Mouse (Mus musculus) left cerebral cortex, adult 8-10 months (tissue): ENCODE results near the gene Gtpbp8. TPM values are rescaled to one million over a fixed set of nuclear protein-coding genes. Genes with fewer than 3 reads are reported as not detected.
A peak's percentile ranks its signal among the peaks of the same experiment; 100 is the strongest.

Experiments used
- DNase-seq, 2 experiments: peaks; one replicate each; pipeline ENCODE4 v3.0.0; 2022; ENCODE audit warnings: low spot score in 2 of 2
- total RNA-seq, 4 experiments: library from RNA; stranded (reverse); gene quantifications; 2 replicates each; pipeline ENCODE4 v1.2.4; 2022

Gtpbp8 gene
- total RNA-seq, 4 experiments from 2014 or later: 21.0 to 26.3 (median 23.4) TPM

DNA sequence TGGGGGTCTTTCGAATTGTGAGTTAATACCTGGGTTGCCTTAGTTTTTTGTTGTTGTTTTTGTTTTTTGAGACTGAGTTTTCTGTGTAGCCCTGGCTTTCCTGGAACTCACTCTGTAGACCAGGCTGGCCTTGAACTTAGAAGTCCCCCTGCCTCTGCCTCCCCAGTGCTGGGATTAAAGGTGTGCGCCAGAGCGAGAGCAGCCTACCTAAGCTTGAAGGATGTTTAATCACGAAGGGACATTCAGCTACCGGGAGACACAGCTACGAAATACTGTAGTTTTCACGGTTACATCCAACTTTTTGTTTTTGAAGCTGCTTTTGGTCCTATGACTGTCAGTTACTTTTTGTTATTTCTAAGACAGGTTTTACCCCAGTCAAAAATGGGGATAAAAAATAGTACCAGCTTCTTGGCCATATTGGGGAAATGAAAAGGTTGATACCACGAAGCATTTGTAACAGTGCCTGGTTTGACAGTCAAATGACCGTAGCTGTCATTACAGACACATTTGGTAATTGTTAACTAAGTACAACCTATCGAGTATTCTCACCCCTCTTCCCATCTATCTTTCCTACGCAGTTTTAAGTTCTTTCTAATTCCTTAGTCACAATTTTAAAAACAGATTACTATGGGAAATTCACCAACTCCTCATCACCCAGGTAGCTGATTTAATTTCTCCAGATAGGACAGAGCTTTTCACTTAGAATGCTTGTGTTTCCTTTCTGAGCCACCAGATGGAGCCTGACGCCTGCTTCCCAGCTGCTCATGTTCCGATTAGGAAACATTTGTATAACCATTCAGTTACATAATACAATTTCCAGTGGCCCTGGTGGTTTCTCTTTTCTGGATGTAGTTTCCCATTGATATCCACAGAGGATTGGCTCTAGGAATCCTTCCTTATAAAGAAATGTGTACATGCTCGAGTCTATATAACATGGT lies 20.6 kb downstream of the Gtpbp8 start:
- peak in 1 of 2 experiments; percentile 79 for DNase-seq

DNA sequence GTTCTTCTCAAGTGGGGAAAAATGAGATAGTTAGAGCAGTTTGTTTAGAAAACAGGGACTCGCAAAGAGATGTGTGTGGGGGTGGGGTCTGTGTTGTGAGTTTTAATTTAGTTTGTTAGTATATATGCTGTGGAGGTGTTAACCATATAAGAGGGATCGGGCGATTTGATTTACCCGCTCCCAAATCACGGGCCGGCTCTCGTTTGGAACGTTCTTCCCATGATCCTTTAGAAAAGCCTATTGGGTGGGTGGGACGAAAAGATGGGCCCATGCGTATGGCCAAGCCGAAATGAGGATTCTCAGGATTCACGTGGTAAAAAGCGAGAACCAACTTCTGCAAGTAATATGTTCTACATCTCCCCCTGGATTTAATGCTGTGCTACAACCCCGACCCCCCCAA lies 21.3 kb downstream of the Gtpbp8 start:
- no peak for DNase-seq

DNA sequence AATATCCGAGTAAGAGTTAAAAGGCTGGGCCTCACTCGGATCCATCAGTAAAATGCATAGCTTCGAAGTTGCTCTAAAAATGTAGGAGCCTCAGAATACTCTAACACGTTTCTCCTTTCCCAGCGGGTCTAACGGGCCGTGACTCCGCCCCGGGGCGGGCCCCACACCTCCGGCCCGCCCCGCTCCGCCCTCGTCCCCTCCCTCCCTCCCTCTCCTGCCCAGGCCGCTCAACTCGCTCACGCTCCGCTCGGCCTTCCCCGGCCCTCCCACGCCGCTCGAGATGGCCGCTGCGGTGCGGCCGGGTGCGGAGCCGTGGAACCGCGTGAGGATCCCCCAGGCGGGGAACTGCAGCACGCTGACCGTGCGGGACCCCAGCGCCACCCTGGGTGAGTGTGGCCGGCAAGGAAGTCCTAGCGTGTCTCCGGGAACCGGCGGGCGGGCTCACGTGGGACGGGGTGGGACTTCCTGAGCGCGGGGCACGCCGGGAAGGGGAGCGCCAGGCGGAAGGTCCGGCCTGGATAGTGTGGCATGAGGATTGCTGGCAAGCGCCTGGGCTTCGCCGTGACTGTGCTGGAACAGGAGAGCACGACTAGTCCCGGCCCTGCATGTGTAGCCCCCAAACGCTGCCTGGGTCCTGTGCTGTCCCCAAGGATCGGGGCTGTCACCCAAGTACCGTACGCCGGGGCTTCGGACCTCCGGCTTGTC lies 21.9 kb downstream of the Gtpbp8 start, which contains the start of gene Nepro:
Gene Nepro, plus strand, starts transcription at position 219 of the 705 bp plus-strand sequence.
- peak; percentile 92 to 96 for DNase-seq

DNA sequence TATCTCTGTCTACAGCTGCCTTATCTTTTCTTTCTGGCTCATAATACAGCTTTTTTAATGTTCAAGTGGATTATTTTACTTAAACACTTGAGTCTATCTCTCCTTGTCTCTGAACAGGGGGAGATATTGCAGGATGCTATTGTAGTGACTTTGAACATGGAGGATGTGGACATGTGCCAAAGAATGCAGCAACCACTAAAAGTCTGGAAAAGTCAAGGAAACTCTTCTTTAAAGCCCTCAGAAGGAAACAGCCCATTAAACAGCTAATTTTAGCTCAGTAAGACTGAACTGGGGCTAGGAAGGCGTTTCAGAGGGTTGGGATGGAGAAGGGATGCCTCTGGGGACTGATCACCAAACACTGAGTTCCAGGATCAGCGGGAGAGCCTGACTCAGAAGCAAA lies 23.5 kb downstream of the Gtpbp8 start:
- no peak for DNase-seq

DNA sequence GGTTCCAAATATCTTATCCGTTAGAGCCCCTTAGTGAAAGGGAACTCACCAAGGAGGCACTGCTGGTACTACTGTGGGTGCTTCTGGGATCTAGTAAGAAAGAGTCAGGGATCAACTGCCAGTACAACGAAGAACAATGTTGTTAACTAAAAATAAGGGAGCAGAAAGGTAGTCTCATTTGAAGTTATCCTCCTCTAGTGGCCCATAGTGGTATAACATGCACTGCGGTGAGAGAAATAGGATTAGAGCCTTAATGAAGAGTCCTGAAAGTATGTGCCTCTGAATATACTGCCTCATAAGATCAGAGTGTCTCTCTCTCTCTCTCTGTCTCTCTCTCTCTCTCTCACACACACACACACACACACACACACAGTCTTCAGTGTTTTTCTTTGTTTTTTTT lies 25.6 kb downstream of the Gtpbp8 start:
- DNase-seq: no peak

DNA sequence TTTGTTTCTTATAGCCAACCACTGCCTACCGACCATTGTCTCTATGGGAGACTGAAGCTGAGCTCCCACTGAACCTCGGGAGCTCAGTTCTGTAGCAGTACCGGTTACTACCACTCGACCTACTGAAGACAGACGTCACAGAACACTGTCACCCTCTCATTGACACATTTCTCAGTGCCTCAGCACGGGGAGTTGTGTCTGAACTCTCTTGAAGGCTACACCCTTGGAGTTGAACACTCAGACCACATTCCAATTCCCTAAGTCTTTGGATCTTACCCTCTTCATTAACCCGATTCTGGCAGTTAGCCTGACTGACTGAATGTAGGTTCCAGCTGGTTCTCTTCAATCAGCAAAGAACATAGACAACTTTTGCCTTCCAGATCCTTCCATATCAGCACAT lies 26.8 kb downstream of the Gtpbp8 start:
- DNase-seq: no peak

DNA sequence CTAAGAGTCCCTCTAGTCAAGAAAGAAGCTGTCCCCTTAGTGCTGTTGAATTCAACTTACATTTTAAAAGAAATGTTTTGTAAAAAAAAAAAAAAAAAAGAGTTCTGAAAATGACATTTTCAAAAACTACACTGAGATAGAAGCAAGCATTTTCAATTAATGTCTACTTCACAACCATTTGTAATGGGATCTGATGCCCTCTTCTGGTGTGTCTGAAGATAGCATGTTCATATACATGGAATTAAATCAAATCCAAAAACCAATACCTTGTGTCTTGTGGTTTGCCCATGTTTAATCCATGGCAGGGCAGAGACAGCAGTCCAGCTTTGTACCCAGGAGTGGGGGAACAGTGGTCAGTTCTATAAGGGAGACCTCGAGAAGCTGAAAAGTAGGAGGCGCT lies 28.3 kb downstream of the Gtpbp8 start:
- DNase-seq: no peak

DNA sequence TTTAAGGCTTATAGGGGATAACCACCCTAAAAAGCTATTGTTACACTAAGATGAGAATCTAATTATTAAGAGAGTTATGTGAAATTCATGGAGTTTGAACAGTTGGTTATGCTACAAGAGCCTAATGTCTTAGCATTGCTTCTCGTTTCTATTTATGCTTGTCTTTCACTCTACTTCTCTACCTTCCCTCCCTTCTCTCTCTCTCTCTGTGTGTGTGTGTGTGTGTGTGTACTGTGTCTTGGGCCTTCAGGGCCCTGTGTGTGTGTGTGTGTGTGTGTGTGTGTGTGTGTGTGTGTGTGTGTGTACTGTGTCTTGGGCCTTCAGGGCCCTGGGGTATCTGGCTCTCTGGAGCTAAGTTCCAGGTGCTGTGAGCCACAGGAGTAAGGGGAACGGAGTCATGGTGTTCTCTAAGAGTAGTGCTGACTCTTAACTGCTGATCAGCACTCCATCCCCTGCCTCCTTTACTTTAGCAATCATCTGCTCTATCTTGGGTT lies 29.0 kb downstream of the Gtpbp8 start:
- DNase-seq: no peak

DNA sequence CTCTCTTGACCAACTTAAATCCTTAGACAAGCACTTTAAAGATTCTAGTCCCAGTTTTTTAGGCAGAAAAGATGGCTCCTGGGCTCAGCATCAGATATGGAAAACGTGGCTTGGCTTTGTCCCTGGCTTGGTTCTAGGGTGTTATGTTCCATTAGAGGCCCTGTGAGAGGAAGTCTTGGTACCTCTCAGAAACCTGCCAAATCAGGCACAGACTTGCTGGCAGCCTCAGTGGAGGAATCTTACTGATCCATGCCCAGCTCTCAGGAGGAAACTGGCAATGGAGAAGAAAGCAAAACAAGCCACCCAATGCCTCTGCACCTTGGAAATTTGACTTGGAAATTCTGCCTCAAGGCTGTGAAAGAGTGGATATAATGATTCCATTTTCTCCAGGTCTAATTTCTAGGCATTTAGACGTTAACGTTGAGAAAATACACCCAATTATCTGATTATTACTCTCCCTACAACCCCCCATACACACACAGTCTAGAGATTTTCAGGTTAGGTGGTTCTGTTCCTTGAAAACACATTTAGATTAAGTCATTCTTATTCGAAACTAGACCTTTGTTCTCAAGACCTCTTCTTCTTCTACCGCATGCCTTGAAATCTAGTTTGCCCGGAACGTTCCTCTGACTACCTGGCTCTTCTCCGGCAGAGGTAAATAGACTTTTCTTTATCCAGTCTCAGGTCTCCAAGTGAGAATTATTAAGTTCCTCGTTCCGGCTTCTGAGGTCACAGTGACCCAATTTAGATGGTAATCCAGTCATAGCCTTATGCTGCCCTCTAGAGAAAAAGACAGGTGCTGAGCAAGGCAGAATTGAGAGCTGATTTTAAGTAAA lies 29.6 kb downstream of the Gtpbp8 start:
- no peak for DNase-seq

DNA sequence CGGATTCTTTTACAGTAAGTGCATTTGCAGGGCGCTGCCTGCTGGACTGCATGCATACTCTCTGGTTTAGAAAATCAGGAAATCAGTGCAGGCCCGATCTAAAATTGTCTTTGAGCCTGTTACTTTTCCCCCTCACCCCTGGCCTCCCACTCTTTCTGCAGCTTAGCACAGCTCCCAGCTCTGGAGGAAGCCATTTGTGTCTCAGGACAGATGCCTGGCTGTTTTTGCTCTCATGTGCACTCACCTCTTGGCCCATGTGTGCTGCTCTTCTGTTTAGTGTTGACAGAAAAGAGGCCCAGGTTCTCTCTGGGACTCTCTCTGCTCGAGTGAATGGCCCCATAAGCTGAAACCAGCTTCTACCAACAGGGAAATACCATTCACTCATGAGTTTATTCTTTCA lies 42.7 kb downstream of the Gtpbp8 start:
- no peak for DNase-seq

DNA sequence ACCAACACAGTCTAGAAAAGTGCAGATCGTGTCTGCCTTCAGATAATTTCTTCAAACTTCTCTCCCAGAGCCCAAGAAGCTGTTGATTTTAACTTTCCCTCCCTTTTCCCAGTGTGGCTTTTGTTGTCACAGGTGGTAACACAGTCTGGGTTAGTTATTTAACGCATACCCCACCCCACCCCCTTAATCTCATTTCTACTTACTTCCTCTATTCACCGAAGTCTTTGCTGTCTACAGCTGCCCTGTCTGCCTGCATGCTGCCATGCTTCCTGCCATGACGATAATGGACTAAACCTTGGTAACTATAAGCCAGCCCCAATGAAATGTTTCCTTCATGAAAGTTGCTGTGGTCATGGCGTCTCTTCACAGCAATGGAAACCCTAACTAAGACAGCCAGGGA lies 43.9 kb downstream of the Gtpbp8 start:
- no peak for DNase-seq

DNA sequence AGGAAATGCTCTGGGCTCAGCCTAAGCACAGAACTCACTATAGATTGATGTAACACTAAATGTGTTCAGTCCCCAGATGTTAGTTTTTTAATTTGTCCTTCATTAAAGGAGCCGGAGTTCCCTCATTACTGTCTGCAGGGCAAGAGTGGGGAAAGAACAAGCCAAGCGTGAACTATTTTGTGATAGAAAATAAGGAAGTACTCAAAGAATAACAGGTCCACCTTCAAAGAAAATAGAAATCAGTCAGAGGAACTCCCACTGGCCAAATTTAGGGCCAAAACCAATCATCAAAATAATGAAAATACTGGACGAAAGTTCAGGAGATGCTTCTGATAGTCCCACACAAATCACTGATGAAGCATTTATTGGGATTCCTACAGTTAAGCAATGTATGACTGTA lies 45.0 kb downstream of the Gtpbp8 start:
- DNase-seq: no peak

DNA sequence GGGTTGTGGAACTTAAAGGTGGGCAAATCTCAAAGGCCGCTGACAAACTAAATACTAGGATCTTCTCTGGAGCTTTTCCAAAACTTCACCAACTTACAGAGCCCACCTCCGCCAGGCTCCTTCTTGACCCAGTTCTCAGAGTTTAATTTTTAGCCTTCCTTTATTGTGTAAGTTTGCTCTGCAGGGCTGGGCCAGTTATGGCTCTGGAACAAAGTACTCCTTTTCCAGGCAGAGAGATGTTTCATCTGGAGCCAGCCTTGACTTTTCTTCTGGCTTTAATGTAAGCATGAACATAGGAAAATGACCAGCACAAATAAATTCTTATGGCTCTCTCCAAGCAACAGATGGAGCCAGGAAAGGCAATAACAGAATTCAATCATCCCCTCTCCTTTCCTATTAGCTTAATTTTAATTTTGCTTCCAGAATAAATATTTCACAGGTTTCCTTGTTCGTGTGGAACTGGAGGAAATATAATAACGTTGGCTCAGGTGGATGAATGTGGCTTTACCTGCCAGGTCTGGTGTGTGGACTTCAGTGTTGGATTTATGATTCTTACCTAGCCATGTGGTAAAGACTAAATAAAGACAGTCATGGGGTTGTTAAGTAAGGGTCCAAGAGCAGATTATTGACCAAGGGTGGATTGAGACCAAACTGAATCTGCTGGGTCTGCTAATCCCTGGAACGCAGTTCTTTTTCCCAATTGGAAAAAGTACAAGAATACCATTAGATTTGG lies 48.5 kb downstream of the Gtpbp8 start:
- no peak for DNase-seq

DNA sequence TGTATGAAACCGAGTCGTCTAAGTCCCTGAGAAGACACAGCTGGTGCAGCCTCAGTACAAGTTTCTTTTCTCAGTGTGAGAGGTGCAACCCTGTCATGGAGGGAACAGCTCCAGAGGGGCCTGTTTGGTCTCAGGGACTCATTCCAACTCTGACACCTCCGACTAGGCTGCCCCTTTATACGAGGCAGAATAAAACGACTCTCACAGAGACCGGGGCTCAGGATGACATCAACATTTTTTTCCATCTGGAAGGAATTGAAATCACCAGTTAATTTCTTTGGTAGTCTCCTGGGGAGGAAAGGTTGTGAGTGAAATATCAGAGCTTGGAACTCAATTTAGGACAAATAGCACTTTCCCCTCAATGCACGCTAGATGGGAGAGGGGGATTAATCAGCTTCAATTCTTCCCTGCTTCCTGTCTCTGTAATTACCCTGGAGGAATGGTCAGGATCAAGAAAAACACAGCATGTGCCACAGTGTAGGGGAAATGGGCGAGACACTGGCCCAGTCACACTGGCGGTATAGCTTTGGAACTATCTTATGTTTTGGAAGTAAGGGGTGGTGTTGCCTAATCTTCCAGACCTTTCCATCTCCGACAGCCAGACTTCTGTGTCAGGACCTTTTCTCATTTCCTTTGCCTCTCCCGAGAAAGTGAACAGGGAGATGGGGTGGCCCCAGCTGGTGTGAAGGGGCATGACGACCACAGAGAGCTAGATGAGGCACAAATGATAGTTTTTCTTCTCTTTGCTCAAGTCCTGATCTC lies 50.1 kb downstream of the Gtpbp8 start:
- no peak for DNase-seq

DNA sequence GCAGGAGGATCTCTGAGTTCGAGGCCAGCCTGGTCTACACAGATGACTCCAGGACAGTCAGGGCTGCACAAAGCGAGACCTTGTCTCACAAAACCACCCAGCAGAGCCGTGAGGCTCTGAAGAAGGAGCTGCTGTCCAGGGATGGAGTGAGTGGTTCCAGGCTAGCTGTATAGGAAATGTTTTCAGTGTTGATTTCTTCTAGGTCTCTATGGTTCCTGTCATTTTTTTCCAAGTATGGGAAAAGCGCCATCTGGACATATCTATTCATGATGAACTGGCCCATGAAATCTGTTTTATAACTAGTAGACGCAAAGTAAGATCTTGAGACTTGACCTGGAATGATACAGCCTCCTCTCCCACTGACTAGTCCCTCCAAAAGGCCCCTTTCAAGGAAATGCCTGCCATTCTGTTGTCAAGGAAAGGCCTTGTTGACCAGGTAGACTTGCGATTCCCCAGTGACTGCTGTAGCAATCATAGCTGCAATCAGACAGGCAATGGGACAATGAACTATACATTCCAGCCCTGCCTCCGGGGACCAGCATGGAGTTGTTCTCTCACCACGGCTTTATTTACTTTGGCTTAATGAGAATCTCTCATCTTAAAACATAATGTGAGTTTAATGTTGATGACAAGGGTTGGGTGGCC lies 50.8 kb downstream of the Gtpbp8 start:
- no peak for DNase-seq

DNA sequence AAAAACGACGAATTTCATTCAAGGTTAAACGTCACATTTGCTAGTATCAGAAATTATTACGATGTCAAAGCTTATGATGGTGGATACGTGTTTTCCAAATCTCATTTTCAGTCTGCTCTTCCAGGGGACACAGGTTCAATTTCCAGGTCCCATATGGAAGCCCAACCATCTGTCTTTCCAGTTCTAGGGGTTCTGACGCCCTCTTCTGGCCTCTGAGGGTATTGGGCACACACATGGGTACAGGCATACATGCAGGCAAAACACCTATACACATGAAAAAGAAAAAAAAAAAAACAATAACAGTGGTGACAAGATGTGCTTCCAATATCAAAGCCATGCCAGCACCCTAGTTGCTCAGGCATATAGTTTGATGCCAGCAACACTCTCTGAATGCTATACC lies 52.5 kb downstream of the Gtpbp8 start:
- DNase-seq: no peak

DNA sequence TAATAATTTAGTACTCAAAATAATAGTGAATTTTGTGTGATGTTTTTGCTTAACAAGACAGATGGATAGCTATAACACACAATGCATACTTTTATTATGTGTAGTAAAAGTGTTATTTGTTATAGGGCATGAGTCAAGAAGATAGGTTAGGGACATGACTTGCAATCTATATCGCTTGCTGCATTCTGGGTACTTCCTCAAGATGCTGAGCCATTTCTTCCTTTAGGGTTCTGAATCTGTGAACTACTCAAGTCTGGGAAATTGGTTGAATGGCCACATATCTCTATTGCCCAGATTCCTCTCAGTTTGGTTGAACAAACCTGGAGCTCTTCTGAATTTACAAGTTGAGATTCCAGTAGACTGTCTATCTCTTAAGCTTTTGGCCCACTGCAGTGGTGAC lies 53.6 kb downstream of the Gtpbp8 start:
- DNase-seq: no peak

DNA sequence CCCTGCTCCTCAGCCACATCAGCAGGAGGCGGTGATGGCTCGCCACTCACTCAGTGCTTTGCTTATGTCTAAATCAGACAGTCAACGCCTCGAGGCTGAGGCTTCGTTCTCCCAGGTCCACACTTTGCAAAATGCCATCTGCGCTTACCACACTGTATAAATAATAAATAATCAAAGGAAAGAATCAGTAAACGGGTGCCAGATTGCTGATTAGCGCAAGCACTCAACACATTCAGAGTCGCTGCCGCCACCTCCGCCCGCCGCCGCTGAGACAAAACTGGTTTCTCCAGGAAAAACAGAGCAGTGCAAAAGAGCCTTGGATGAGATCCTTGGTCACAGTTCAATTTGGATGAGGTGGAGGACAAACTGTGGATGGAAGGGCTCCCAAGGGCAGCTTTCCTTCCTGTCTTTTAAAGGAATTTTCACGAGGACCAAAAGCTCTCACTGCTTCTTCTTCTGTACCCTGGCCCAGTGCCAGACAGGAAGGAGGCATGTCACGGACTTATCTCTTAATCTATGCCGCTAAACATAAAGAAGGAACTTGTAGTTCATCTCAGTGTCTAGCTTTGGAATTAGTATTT lies 54.5 kb downstream of the Gtpbp8 start:
- peak; percentile 36 to 48 for DNase-seq

DNA sequence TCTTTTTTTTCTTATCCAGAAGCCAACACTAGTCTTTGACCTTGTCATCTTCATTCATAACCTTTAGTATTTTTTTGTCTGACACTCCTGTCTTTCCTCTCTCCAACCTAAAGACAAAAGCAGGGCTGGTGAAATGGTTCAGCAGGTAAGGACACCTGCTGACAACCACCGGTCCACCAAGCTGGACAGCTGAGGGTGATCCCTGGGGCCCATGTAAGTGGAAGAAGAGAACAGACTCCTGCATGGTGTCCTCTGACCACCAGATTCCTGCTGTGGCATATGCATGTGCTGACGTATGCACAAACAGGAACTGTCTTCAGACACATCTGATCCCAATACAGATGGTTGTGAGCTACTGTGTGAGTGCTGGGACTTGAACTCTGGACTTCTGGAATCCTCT lies 55.1 kb downstream of the Gtpbp8 start:
- no peak for DNase-seq
